In the genomic region with DNA sequence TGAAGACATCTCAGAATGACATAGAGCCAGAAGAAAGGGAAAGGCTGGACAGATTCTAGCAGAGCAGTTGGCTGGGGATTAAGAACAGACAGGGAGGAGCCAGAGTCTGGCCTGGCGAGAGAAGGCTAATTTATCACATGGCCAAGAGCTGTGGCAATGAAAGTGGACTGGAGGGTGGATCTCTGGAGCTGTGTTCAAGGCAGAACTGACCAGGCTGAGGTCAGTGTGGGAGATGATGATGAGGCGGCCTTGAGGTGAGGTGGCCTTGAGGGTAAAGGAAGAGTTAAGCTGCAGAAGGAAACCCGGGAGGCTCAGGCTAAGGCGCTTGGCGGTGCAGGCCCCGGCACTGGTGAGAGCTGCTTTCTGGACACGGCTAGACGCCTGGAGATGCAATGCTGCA, we compare ENCODE assay signal across 31 mouse cellular contexts. TPM values are rescaled to one million over a fixed set of nuclear protein-coding genes. Genes with fewer than 3 reads are reported as not detected.
DNase-seq lines count a peak whose midpoint lies in the region; ATAC-seq and TF ChIP-seq lines count a peak whose summit lies in the region.
"Had no signal": no experiment of that assay in that cellular context is flagged by ENCODE, and none has a peak within 500 bp of the region (broad histone marks: within the 10 kb centered on the region; RNA-seq: fewer than 3 reads in every experiment).

No protein-coding gene starts in this region.

- no peak for ATAC-seq in forebrain, embryonic 14.5 days
- no peak for ATAC-seq in lung, postnatal 0 days
- peak; percentile 49; the same call in 1 of the 2 replicates for ATAC-seq in stomach, embryonic 16.5 days (ENCODE audit: insufficient read depth, low FRiP score)
- ATAC-seq: activated CD4-positive, CD25-positive, alpha-beta regulatory T cell, adult 4 months; hindbrain, embryonic 16.5 days; midbrain, embryonic 16.5 days had no signal

- H3K27me3 ChIP-seq in forebrain, embryonic 10.5 days (ENCODE audit: poor library complexity, severe bottlenecking): 0 out of 2 replicates have a peak, but pooled peaks cover 2% of the 10 kb centered on the region
- H3K27me3 ChIP-seq in forebrain, embryonic 14.5 days (replicated peaks; ENCODE audit: control insufficient read depth, insufficient read depth, low read length): no peaks in the 10 kb centered on the region
- no peaks in the 10 kb centered on the region for H3K27me3 ChIP-seq in lung, postnatal 0 days (replicated peaks; ENCODE audit: insufficient read depth, low read length)
- no peaks in the 10 kb centered on the region for H3K27me3 ChIP-seq in stomach, embryonic 16.5 days (ENCODE audit: control insufficient read depth, insufficient read depth, low read length)
- H3K27me3 ChIP-seq: heart, embryonic 15.5 days had no signal

- no peak for DNase-seq in forebrain, embryonic 10.5 days (ENCODE audit: extremely low spot score, low spot score)
- no peak for DNase-seq in forebrain, embryonic 14.5 days (ENCODE audit: low spot score)
- DNase-seq in lung, postnatal 0 days (ENCODE audit: low spot score): peak; percentile 22
- DNase-seq in lung, postnatal 10 days: no peak
- DNase-seq in adipocyte (ENCODE audit: low spot score): peak; percentile 14
- DNase-seq: cerebellum, adult 9-11 months; gastrocnemius, postnatal 10 days; kidney, adult 9 months; kidney, postnatal 10 days; layer of hippocampus, adult 9-11 months; lung, adult 18-20 months; lung, postnatal 14 days; right cerebral cortex, postnatal 4 days had no signal

- no peak overlapping the region for H3K9ac ChIP-seq in forebrain, embryonic 14.5 days (ENCODE audit: low read length)
- no peak overlapping the region for H3K9ac ChIP-seq in lung, postnatal 0 days (replicated peaks; ENCODE audit: low read depth)
- H3K9ac ChIP-seq in stomach, embryonic 16.5 days (ENCODE audit: low read length): no peak overlapping the region
- H3K9ac ChIP-seq: forebrain, embryonic 12.5 days; heart, embryonic 15.5 days had no signal

- 0 out of 2 replicates have a peak overlapping the region, but pooled peaks have one; percentile 2 for H3K27ac ChIP-seq in forebrain, embryonic 10.5 days
- H3K27ac ChIP-seq in forebrain, embryonic 14.5 days (ENCODE audit: low read depth, low read length): no peak overlapping the region
- H3K27ac ChIP-seq in lung, postnatal 0 days (ENCODE audit: low read length): no peak overlapping the region
- H3K27ac ChIP-seq in stomach, embryonic 16.5 days (ENCODE audit: low read length): no peak overlapping the region
- H3K27ac ChIP-seq: forebrain, embryonic 12.5 days; heart, embryonic 15.5 days had no signal

- no peak for TF ChIP-seq EP300 in lung, postnatal 0 days (IDR thresholded peaks at IDR 0.05)

- WGBS in forebrain, embryonic 10.5 days: 81% methylated on average over 8 of the region's 8 CpGs
- 74% methylated on average over 8 of the region's 8 CpGs for WGBS in forebrain, embryonic 14.5 days
- WGBS in lung, postnatal 0 days: 56% methylated on average over 8 of the region's 8 CpGs
- 52% methylated on average over 8 of the region's 8 CpGs for WGBS in stomach, embryonic 16.5 days

- no peaks in the 10 kb centered on the region for H3K36me3 ChIP-seq in forebrain, embryonic 10.5 days (replicated peaks)
- H3K36me3 ChIP-seq in forebrain, embryonic 14.5 days (ENCODE audit: control insufficient read depth, insufficient read depth, low read length): no peaks in the 10 kb centered on the region
- H3K36me3 ChIP-seq in lung, postnatal 0 days (ENCODE audit: insufficient read depth, low read length): no peaks in the 10 kb centered on the region
- H3K36me3 ChIP-seq in stomach, embryonic 16.5 days (ENCODE audit: control insufficient read depth, insufficient read depth, low read length): no peaks in the 10 kb centered on the region
- H3K36me3 ChIP-seq: forebrain, embryonic 12.5 days; heart, embryonic 15.5 days had no signal

- H3K4me3 ChIP-seq in forebrain, embryonic 10.5 days: no peak overlapping the region
- no peak overlapping the region for H3K4me3 ChIP-seq in forebrain, embryonic 14.5 days (ENCODE audit: low read depth, low read length)
- no peak overlapping the region for H3K4me3 ChIP-seq in lung, postnatal 0 days (ENCODE audit: low read depth, low read length)
- no peak overlapping the region for H3K4me3 ChIP-seq in stomach, embryonic 16.5 days (replicated peaks; ENCODE audit: low read length)
- H3K4me3 ChIP-seq: erythroblast, embryonic 14.5 days; forebrain, embryonic 12.5 days; heart, embryonic 15.5 days had no signal

- H3K9me3 ChIP-seq in forebrain, embryonic 10.5 days: no peaks in the 10 kb centered on the region
- H3K9me3 ChIP-seq in forebrain, embryonic 14.5 days (replicated peaks; ENCODE audit: control insufficient read depth, low read length): no peaks in the 10 kb centered on the region
- no peaks in the 10 kb centered on the region for H3K9me3 ChIP-seq in lung, postnatal 0 days (ENCODE audit: low read length)
- no peaks in the 10 kb centered on the region for H3K9me3 ChIP-seq in stomach, embryonic 16.5 days (replicated peaks; ENCODE audit: control insufficient read depth, low read length)
- H3K9me3 ChIP-seq: forebrain, embryonic 12.5 days; heart, embryonic 15.5 days had no signal

- TF ChIP-seq CTCF in lung, postnatal 0 days (IDR thresholded peaks at IDR 0.05): no peak

- H3K4me2 ChIP-seq in forebrain, embryonic 14.5 days (ENCODE audit: low read length): no peak overlapping the region
- no peak overlapping the region for H3K4me2 ChIP-seq in lung, postnatal 0 days (replicated peaks; ENCODE audit: low read depth, low read length)
- H3K4me2 ChIP-seq in stomach, embryonic 16.5 days (ENCODE audit: low read depth, low read length): no peak overlapping the region
- H3K4me2 ChIP-seq: forebrain, embryonic 12.5 days; heart, embryonic 15.5 days had no signal

- H3K4me1 ChIP-seq in forebrain, embryonic 10.5 days: peaks cover 15% of the 10 kb centered on the region; the same call in 1 of the 2 replicates
- H3K4me1 ChIP-seq in forebrain, embryonic 14.5 days (ENCODE audit: control insufficient read depth, insufficient read depth, low read length): no peaks in the 10 kb centered on the region
- H3K4me1 ChIP-seq in lung, postnatal 0 days (ENCODE audit: insufficient read depth, low read depth, low read length): no peaks in the 10 kb centered on the region
- H3K4me1 ChIP-seq in stomach, embryonic 16.5 days (ENCODE audit: control insufficient read depth, insufficient read depth, low read length): peaks cover 11% of the 10 kb centered on the region
- H3K4me1 ChIP-seq: forebrain, embryonic 12.5 days had no signal

RNA-seq across cellular contexts. Expression of gene Ifitm10, which starts 14.4 kb away (rescaled TPM):
- polyA plus RNA-seq in forebrain, embryonic 10.5 days (2016; fragmentation: Nextera tagmentation; extraction: Ambion mirVana): 0.51 and 1.00 TPM in 2 replicates
- 1.9 and 3.4 TPM in 2 replicates for polyA plus RNA-seq in forebrain, embryonic 14.5 days (2014; fragmentation: Nextera tagmentation; extraction: Ambion mirVana)
- polyA plus RNA-seq in lung, postnatal 0 days (2015; fragmentation: Nextera tagmentation; extraction: Ambion mirVana): 15.0 and 15.5 TPM in 2 replicates
- polyA plus RNA-seq in stomach, embryonic 16.5 days (2015; fragmentation: Nextera tagmentation; extraction: Ambion mirVana): 3.7 and 5.2 TPM in 2 replicates
- polyA plus RNA-seq: neural tube, embryonic 11.5 days had no signal

RNA-seq across cellular contexts. Expression of gene Gm49369, which starts 23.3 kb away (rescaled TPM):
- polyA plus RNA-seq in forebrain, embryonic 10.5 days (2016; fragmentation: Nextera tagmentation; extraction: Ambion mirVana): not detected in 2 replicates
- not detected in 2 replicates for polyA plus RNA-seq in forebrain, embryonic 14.5 days (2014; fragmentation: Nextera tagmentation; extraction: Ambion mirVana)
- 0.80 TPM in 1 of 2 replicates, not detected in the other for polyA plus RNA-seq in lung, postnatal 0 days (2015; fragmentation: Nextera tagmentation; extraction: Ambion mirVana)
- polyA plus RNA-seq in stomach, embryonic 16.5 days (2015; fragmentation: Nextera tagmentation; extraction: Ambion mirVana): 0.96 TPM in 1 of 2 replicates, not detected in the other
- polyA plus RNA-seq: activated CD4-positive, CD25-positive, alpha-beta regulatory T cell, adult 4 months; C2C12; hindbrain, embryonic 11.5 days; intestine, embryonic 14.5 days; large intestine, adult 2 months; neural tube, embryonic 11.5 days; spleen, adult 2 months had no signal

RNA-seq across cellular contexts. Expression of gene Ctsd, which starts 28.7 kb away (rescaled TPM):
- polyA plus RNA-seq in forebrain, embryonic 10.5 days (2016; fragmentation: Nextera tagmentation; extraction: Ambion mirVana): 135 and 142 TPM in 2 replicates
- polyA plus RNA-seq in forebrain, embryonic 14.5 days (2014; fragmentation: Nextera tagmentation; extraction: Ambion mirVana): 261 and 263 TPM in 2 replicates
- 469 and 481 TPM in 2 replicates for polyA plus RNA-seq in lung, postnatal 0 days (2015; fragmentation: Nextera tagmentation; extraction: Ambion mirVana)
- polyA plus RNA-seq in stomach, embryonic 16.5 days (2015; fragmentation: Nextera tagmentation; extraction: Ambion mirVana): 451 and 599 TPM in 2 replicates

RNA-seq across cellular contexts. Expression of gene Krtap5-4, which starts 55.8 kb away (rescaled TPM):
- not detected in 2 replicates for polyA plus RNA-seq in forebrain, embryonic 10.5 days (2016; fragmentation: Nextera tagmentation; extraction: Ambion mirVana)
- not detected in 2 replicates for polyA plus RNA-seq in forebrain, embryonic 14.5 days (2014; fragmentation: Nextera tagmentation; extraction: Ambion mirVana)
- polyA plus RNA-seq in lung, postnatal 0 days (2015; fragmentation: Nextera tagmentation; extraction: Ambion mirVana): not detected in 2 replicates
- not detected in 2 replicates for polyA plus RNA-seq in stomach, embryonic 16.5 days (2015; fragmentation: Nextera tagmentation; extraction: Ambion mirVana)
- polyA plus RNA-seq: activated CD4-positive, CD25-positive, alpha-beta regulatory T cell, adult 4 months; brain, embryonic 14.5 days; embryonic facial prominence, embryonic 14.5 days; erythroblast, embryonic 14.5 days; forebrain, embryonic 12.5 days; gonadal fat pad, adult 2 months; heart, embryonic 15.5 days; hindbrain, embryonic 11.5 days; hindbrain, embryonic 16.5 days; intestine, embryonic 14.5 days; large intestine, adult 2 months; limb, embryonic 11.5 days; liver, adult 2 months; midbrain, embryonic 16.5 days; neural tube, embryonic 11.5 days; spleen, adult 2 months had no signal

Comparison
In these comparisons a context has a peak if more than half of its experiments do, and no peak if none do; other contexts are left out.
1. DNase-seq: peak in lung, postnatal 0 days (single experiment) and adipocyte (single experiment); none in forebrain, embryonic 10.5 days (single experiment), forebrain, embryonic 14.5 days (single experiment) and lung, postnatal 10 days (single experiment).